Mouse (Mus musculus): ENCODE measurements around the gene Ifi27l2a. TPM values are rescaled to one million over a fixed set of nuclear protein-coding genes. Genes with fewer than 3 reads are reported as not detected.
"Not testable (repeated sequence)": the region's sequence is repeated elsewhere in the genome, so short reads cannot be mapped to it uniquely, and the experiment has no call there.

Ifi27l2a gene
- polyA plus RNA-seq, 1 experiment from 2014 or later = 4.2 TPM

- no peak within 1 kb of the TSS for H3K4me3 ChIP-seq
- no peak within 1 kb of the TSS for H3K27ac ChIP-seq
- ATAC-seq (ENCODE audit: low FRiP score) = no peak
- H3K4me1 ChIP-seq (replicated peaks) = no peaks in the 10 kb centered on the region
- no peaks in the 10 kb centered on the region for H3K36me3 ChIP-seq
- no peaks in the 10 kb centered on the region for H3K27me3 ChIP-seq
- WGBS = 82% methylated on average over 3 of the region's 3 CpGs
- H3K4me2 ChIP-seq = no peak within 1 kb of the TSS
- no peak within 1 kb of the TSS for H3K9ac ChIP-seq
- no peaks in the 10 kb centered on the region for H3K9me3 ChIP-seq
Observed at GRCm38 (mm10) chr12:103457140-103457539, 13.7 kb upstream of the Ifi27l2a start, which contains the start of gene Ifi27l2b. Gene Ifi27l2b, minus strand, starts transcription at chr12:103457223.

GRCm38 (mm10) chr12:103456727-103457126, 13.2 kb upstream of the Ifi27l2a start:
- no CpG with 5 or more reads among the region's 1 CpGs for WGBS
- H3K4me1 ChIP-seq (replicated peaks); H3K27me3 ChIP-seq; ATAC-seq (ENCODE audit: low FRiP score); H3K4me2 ChIP-seq; H3K27ac ChIP-seq; H3K4me3 ChIP-seq; H3K9ac ChIP-seq; H3K36me3 ChIP-seq; H3K9me3 ChIP-seq: not testable (repeated sequence)

- no peak for ATAC-seq (ENCODE audit: low FRiP score)
- no peak overlapping the region for H3K4me3 ChIP-seq
- no peaks in the 10 kb centered on the region for H3K4me1 ChIP-seq (replicated peaks)
- no peaks in the 10 kb centered on the region for H3K9me3 ChIP-seq
- no peaks in the 10 kb centered on the region for H3K36me3 ChIP-seq
- H3K27me3 ChIP-seq = no peaks in the 10 kb centered on the region
- H3K4me2 ChIP-seq = no peak overlapping the region
- no peak overlapping the region for H3K9ac ChIP-seq
- H3K27ac ChIP-seq = no peak overlapping the region
Observed at GRCm38 (mm10) chr12:103453361-103453760, 9.9 kb upstream of the Ifi27l2a start.

- no peak for ATAC-seq (ENCODE audit: low FRiP score)
- WGBS = 84% methylated on average over 3 of the region's 3 CpGs
- Histone ChIP-seq H3K9me3 (no peaks in the 10 kb centered on the region), H3K4me3 (no peak overlapping the region), H3K4me1 (replicated peaks) (no peaks in the 10 kb centered on the region), H3K4me2 (no peak overlapping the region), H3K27ac (no peak overlapping the region), H3K9ac (no peak overlapping the region), H3K27me3 (no peaks in the 10 kb centered on the region), H3K36me3 (no peaks in the 10 kb centered on the region)
Observed at GRCm38 (mm10) chr12:103445060-103445459, 1.6 kb upstream of the Ifi27l2a start.

DNA sequence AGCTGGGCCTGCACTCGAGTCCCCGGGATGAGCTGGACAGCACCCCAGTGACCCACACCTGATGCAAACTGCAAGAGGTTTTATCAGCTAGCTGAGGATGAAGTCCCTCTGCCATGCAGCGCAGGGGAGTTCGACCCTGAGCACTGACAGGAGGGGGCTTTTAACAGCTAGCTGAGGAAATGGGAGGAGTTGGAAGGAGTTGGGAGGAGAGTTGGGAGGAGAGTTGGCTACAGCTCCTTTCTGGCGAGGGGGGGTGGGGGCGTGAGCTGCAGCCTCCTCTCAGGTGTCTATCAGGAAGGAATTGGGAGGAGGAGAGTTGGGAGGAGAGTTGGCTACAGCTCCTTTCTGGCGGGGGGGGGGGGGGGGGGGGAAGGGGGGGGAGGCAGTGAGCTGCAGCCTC, 781 bp upstream of the Ifi27l2a start:
- not testable (repeated sequence) for H3K4me3 ChIP-seq; H3K9me3 ChIP-seq; H3K4me1 ChIP-seq (replicated peaks); H3K36me3 ChIP-seq; H3K9ac ChIP-seq; H3K27me3 ChIP-seq; ATAC-seq (ENCODE audit: low FRiP score); H3K27ac ChIP-seq; H3K4me2 ChIP-seq
- 49% methylated on average over 6 of the region's 7 CpGs for WGBS

DNA sequence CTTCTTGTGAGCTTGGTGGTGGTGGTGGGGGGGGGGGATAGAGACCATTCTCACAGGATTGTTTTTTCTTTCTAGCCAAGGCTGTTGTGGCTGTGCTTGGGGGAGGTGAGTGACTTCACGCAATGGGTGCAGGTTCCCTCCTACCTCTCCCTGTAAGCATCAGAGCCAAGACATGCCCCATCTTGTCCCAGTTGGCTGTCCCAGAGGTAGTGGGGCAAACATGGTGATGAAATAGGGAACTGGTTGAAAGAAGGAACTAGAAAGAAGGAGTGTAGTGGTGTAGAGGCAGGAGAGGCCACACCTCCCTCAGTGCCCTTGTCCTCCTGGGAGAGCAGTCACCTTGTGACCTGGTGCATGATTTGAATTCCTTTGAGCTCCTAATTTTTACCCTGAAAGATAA, 5.9 kb downstream of the Ifi27l2a start:
- Histone ChIP-seq H3K4me2 (no peak overlapping the region), H3K36me3 (no peaks in the 10 kb centered on the region), H3K4me3 (no peak overlapping the region), H3K9me3 (no peaks in the 10 kb centered on the region), H3K27ac (no peak overlapping the region), H3K9ac (no peak overlapping the region), H3K27me3 (no peaks in the 10 kb centered on the region), H3K4me1 (replicated peaks) (no peaks in the 10 kb centered on the region)
- ATAC-seq (ENCODE audit: low FRiP score) = no peak
- 100% methylated on average over 1 of the region's 1 CpGs for WGBS

GRCm38 (mm10) chr12:103434861-103435260, 8.6 kb downstream of the Ifi27l2a start:
- no peaks in the 10 kb centered on the region for H3K9me3 ChIP-seq
- H3K4me2 ChIP-seq = no peak overlapping the region
- ATAC-seq (ENCODE audit: low FRiP score) = no peak
- H3K4me1 ChIP-seq (replicated peaks) = no peaks in the 10 kb centered on the region
- no peaks in the 10 kb centered on the region for H3K36me3 ChIP-seq
- H3K4me3 ChIP-seq = no peak overlapping the region
- no peak overlapping the region for H3K27ac ChIP-seq
- no peak overlapping the region for H3K9ac ChIP-seq
- no peaks in the 10 kb centered on the region for H3K27me3 ChIP-seq

- ATAC-seq (ENCODE audit: low FRiP score) = no peak
- WGBS = 80% methylated on average over 8 of the region's 8 CpGs
Observed at GRCm38 (mm10) chr12:103433986-103434731, 9.3 kb downstream of the Ifi27l2a start, which contains the start of gene Ifi27. Gene Ifi27, plus strand, starts transcription at chr12:103434211.

GRCm38 (mm10) chr12:103433430-103433829, 10.1 kb downstream of the Ifi27l2a start:
- Histone ChIP-seq H3K36me3 (no peaks in the 10 kb centered on the region), H3K4me3 (no peak overlapping the region), H3K9ac (no peak overlapping the region), H3K4me1 (replicated peaks) (no peaks in the 10 kb centered on the region), H3K4me2 (no peak overlapping the region), H3K27ac (no peak overlapping the region), H3K9me3 (no peaks in the 10 kb centered on the region), H3K27me3 (no peaks in the 10 kb centered on the region)
- no peak for ATAC-seq (ENCODE audit: low FRiP score)
- WGBS = 89% methylated on average over 2 of the region's 2 CpGs

More at GRCm38 (mm10) chr12:103433986-103434731, 9.3 kb downstream of the Ifi27l2a start, which contains the start of gene Ifi27:
- H3K9ac ChIP-seq = no peak within 1 kb of the TSS
- H3K4me3 ChIP-seq = no peak within 1 kb of the TSS
- no peak within 1 kb of the TSS for H3K27ac ChIP-seq
- no peak within 1 kb of the TSS for H3K4me2 ChIP-seq
- H3K36me3 ChIP-seq = no peaks in the 10 kb centered on the region
- no peaks in the 10 kb centered on the region for H3K27me3 ChIP-seq
- H3K4me1 ChIP-seq (replicated peaks) = no peaks in the 10 kb centered on the region
- H3K9me3 ChIP-seq = no peaks in the 10 kb centered on the region

DNA sequence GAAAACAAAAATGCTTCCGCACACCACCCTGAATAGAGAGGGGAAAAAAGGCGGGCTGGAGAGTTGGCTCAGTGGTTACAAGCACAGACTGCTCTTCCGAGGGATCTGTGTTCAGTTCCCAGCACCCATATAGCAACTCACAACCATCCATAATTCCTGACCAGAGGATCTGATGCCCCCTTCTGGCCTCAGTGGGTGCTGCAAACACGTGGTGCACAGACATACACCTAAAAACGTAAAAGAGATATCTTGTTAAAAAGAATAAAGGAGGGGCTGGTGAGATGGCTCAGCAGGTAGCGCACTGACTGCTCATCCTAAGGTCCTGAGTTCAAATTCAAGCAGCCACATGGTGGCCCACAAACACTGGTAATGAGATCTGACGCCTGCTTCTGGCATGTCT, 16.8 kb downstream of the Ifi27l2a start:
- WGBS = 90% methylated on average over 7 of the region's 7 CpGs
- Histone ChIP-seq H3K9me3 (no peaks in the 10 kb centered on the region), H3K4me1 (replicated peaks) (peaks cover 29% of the 10 kb centered on the region), H3K4me3 (no peak overlapping the region), H3K4me2 (no peak overlapping the region), H3K27ac (no peak overlapping the region), H3K9ac (no peak overlapping the region), H3K27me3 (no peaks in the 10 kb centered on the region), H3K36me3 (peaks cover 11% of the 10 kb centered on the region)
- ATAC-seq (ENCODE audit: low FRiP score) = no peak

DNA sequence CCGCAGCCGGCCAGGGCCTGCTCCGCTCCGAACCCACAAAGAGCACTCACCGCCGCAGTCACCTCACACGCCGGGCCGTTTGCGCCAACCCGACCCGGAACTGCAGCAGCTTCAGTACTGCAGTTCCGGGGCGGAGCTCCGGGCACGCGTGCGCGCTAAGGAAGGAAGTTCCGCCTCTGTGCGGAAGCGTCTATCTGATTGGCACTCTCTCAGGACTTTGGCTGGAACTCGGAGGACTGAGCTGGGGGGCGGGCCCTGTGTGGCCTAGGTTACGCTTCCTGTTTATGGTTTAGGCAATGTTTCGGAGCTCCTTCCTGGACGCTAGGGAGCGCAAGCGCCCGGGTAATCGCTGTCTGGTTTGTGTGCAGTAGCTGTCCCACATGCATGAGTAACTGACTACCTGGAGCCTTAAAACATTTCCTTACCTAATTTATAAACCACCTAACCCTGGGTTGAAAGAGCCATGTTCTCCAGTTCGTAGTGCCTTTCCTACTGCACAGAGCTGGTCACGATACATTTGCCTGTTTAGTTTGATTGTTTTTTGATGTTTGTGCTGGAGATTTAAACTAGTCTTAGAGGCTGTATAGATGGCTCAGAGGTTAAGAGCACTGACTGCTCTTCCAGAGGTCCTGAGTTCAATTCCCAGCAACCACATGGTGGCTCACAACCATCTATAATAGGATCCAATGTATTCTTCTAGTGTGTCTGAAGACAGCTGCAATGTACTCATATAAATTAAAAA, 17.6 kb downstream of the Ifi27l2a start, which contains the start of gene Ddx24:
Gene Ddx24, minus strand, starts transcription at position 102 of the 742 bp plus-strand sequence.
- no peaks in the 10 kb centered on the region for H3K27me3 ChIP-seq
- peak within 1 kb of the TSS; percentile 89 for H3K4me2 ChIP-seq
- WGBS = 1% methylated on average over 33 of the region's 33 CpGs
- peak within 1 kb of the TSS; percentile 63 for H3K27ac ChIP-seq
- peak within 1 kb of the TSS; percentile 89 for H3K9ac ChIP-seq
- H3K4me3 ChIP-seq = peak within 1 kb of the TSS; percentile 78
- ATAC-seq (ENCODE audit: low FRiP score) = peak; percentile 100
- H3K4me1 ChIP-seq (replicated peaks) = peaks cover 37% of the 10 kb centered on the region
- no peaks in the 10 kb centered on the region for H3K9me3 ChIP-seq
- H3K36me3 ChIP-seq = peaks cover 11% of the 10 kb centered on the region

GRCm38 (mm10) chr12:103425016-103425728, 18.3 kb downstream of the Ifi27l2a start:
- H3K36me3 ChIP-seq = peaks cover 11% of the 10 kb centered on the region
- H3K9ac ChIP-seq = peak overlapping the region; percentile 89
- peak; percentile 69 for ATAC-seq (ENCODE audit: low FRiP score)
- no peaks in the 10 kb centered on the region for H3K27me3 ChIP-seq
- 11% methylated on average over 33 of the region's 33 CpGs for WGBS
- H3K4me1 ChIP-seq (replicated peaks) = peaks cover 40% of the 10 kb centered on the region
- peak overlapping the region; percentile 63 for H3K27ac ChIP-seq
- peak overlapping the region; percentile 78 for H3K4me3 ChIP-seq
- H3K9me3 ChIP-seq = no peaks in the 10 kb centered on the region
- peak overlapping the region; percentile 89 for H3K4me2 ChIP-seq
